Mouse (Mus musculus) spleen, adult 12 weeks (tissue): ENCODE measurements around the gene Bglap3.

ENCODE experiments used
- DNase-seq: peaks from one replicate; pipeline ENCODE4 v3.0.0; 2022; ENCODE audit warnings: low spot score

Bglap3 gene

GRCm38 (mm10) chr3:88335436-88336053 lies 37.0 kb downstream of the Bglap3 start:
- DNase-seq = no peak

GRCm38 (mm10) chr3:88334902-88335435 lies 37.6 kb downstream of the Bglap3 start:
- no peak for DNase-seq

- no peak for DNase-seq
Observed at GRCm38 (mm10) chr3:88334029-88334658, 38.4 kb downstream of the Bglap3 start.

DNA sequence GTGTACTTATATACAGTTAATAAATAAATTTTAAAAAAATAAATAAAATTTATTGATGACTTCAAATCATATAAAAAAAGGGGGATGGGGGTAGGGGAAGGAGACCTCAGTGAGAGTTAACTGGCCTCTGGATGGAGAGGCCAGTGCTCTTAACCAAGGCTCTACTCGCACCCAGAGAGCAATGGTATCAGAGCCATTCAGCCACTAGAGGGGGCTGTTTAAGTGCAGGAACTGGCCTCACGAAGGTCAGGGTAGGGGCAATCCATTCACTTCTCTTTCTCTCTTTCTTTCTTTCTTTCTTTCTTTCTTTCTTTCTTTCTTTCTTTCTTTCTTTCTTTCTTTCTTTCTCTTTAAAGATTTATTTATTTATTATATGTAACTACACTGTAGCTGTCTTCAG lies 41.3 kb downstream of the Bglap3 start:
- DNase-seq = peak; percentile 43

DNA sequence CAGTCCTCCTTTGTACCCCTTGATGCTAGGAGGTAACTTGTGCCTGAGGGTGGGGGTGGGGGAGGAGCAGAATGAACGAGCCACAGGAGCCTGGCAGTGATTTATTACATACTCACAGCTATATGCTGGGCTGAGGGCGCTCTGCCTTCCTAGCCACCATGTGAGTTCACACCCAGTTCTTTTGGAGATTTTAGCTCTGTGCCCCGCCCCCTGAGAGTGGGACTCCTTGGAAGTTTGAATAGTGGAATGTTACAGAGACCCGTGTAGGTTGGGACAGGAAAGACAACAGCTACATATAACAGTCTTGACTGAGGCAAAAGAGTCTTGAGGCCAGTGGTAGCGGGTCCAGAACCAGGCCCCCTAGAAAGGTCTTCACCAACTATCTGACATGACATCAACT lies 43.6 kb downstream of the Bglap3 start:
- DNase-seq = no peak

DNA sequence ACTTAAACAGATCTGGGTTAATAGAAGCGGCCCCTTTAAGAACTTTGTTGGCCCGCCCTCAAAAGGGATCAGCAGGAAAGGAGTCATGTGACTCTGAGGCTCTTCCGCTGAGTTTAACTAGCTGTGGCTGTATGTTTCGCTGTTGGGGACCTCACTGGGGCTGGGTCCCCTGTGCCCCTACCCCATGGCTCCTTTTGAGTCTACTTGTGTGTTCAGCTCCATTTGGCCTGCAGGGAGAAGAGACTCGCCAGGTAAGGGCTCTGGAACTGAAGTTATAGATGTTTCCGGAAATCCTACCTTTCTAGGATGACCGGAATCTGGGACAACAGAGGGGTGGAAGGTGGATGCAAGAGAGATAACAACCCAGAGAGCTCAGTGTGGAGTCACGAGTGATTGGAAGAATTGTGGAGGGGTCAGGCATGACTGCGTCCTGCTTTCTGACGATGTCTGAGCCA lies 47.6 kb downstream of the Bglap3 start, which contains the start of gene Glmp:
TSS of gene Glmp (plus strand) at position 73 of the 455 bp plus-strand sequence.
- DNase-seq = peak; percentile 25
